Mouse (Mus musculus): ENCODE measurements at regions not wholly inside any gene's neighbourhood (a gene's known extent, or its start where the extent isn't known, plus 50 kb on each side); places are given as distances from the start of the nearest gene placed in this dataset.
"Not testable (repeated sequence)": the region's sequence is repeated elsewhere in the genome, so short reads cannot be mapped to it uniquely, and the experiment has no call there.

DNA sequence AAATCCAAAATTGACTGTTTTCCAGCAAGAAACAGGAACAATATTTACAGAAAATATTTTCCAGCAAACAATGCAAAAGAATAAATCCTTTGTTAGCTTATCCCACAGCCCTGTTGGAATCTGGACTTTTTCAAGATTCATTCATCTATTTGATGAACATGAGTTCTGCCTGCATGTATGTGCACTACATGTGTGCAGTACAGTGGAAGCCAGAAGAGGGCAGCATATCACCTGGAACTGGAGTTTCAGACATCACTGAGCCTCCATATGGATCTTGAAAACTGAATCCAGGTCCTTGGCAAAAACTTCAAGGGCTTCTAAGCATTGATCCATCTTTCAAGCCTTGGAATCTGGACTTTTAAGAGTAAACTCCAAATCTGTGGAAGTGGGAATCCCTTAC is 286.9 kb upstream of the Irx1 start:
- Histone ChIP-seq H3K4me3 (ENCODE audit: insufficient read depth in 1 of 2, low read depth in 1 of 2, low read length in 2 of 2, poor library complexity in 1 of 2, severe bottlenecking in 1 of 2) (no peak overlapping the region), H3K36me3 (ENCODE audit: control insufficient read depth, insufficient read depth, low read length, poor library complexity, severe bottlenecking) (no peaks in the 10 kb centered on the region; the same call in 1 of the 2 replicates), H3K9ac (ENCODE audit: insufficient read depth, low read depth, low read length, poor library complexity, severe bottlenecking) (no peak overlapping the region), H3K4me1 (ENCODE audit: control insufficient read depth in 2 of 2, insufficient read depth in 2 of 2, low read length in 2 of 2, poor library complexity in 1 of 2) (peaks cover 2 to 9% of the 10 kb centered on the region in 2 experiments; a peak in 3 of 4 replicates), H3K27ac (ENCODE audit: insufficient read depth, low read depth, low read length, poor library complexity, severe bottlenecking) (no peak overlapping the region), H3K9me3 (ENCODE audit: control insufficient read depth, insufficient read depth, low read depth, low read length) (no peaks in the 10 kb centered on the region)
- in situ Hi-C loops (cut with MboI; ENCODE audit: low sequenced_read_pairs in 2 of 2, unreplicated experiment in 2 of 2) = no loop called here
- DNase-seq (ENCODE audit: low read depth, low spot score) = peak; percentile 22
- TF ChIP-seq MAFK (IDR thresholded peaks at IDR 0.05; ENCODE audit: insufficient read depth, low read depth, low read length) = no peak
- TF ChIP-seq CHD2 (IDR thresholded peaks at IDR 0.05; ENCODE audit: low read depth, low read length) = no peak
- TF ChIP-seq HCFC1 (IDR thresholded peaks at IDR 0.05; ENCODE audit: borderline replicate concordance, insufficient read depth, low read length) = no peak
- peak; percentile 49; the same call in 1 of the 2 replicates for TF ChIP-seq ZC3H11A (IDR thresholded peaks at IDR 0.05; ENCODE audit: borderline replicate concordance, low read depth, low read length)
- no peak for TF ChIP-seq ZNF384 (IDR thresholded peaks at IDR 0.05; ENCODE audit: low read depth, low read length)

DNA sequence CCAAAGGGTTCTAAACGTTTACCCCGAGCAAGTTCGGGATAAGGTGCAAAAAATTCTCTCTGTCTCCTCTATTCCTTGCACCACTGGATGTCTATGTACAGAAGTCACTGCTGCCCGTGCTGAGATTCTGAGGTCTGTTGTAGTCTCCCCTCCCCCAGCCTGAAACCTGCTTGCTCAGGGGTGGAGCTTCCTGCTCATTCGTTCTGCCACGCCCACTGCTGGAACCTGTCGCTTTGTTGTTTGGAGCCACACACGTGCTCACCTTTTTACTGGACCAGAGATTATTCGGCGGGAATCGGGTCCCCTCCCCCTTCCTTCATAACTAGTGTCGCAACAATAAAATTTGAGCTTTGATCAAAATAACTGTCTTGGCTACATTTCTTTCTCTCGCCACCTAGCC is 289.7 kb upstream of the Irx1 start:
- H3K36me3 ChIP-seq (ENCODE audit: control insufficient read depth, insufficient read depth, low read length, poor library complexity, severe bottlenecking); H3K9ac ChIP-seq (ENCODE audit: insufficient read depth, low read depth, low read length, poor library complexity, severe bottlenecking); in situ Hi-C loops (cut with MboI; ENCODE audit: low sequenced_read_pairs in 2 of 2, unreplicated experiment in 2 of 2); H3K9me3 ChIP-seq (ENCODE audit: control insufficient read depth, insufficient read depth, low read depth, low read length); H3K4me3 ChIP-seq (ENCODE audit: insufficient read depth in 1 of 2, low read depth in 1 of 2, low read length in 2 of 2, poor library complexity in 1 of 2, severe bottlenecking in 1 of 2); H3K4me1 ChIP-seq (ENCODE audit: control insufficient read depth in 2 of 2, insufficient read depth in 2 of 2, low read length in 2 of 2, poor library complexity in 1 of 2); H3K27ac ChIP-seq (ENCODE audit: insufficient read depth, low read depth, low read length, poor library complexity, severe bottlenecking): not testable (repeated sequence)
- DNase-seq (ENCODE audit: low read depth, low spot score) = peak; percentile 46

DNA sequence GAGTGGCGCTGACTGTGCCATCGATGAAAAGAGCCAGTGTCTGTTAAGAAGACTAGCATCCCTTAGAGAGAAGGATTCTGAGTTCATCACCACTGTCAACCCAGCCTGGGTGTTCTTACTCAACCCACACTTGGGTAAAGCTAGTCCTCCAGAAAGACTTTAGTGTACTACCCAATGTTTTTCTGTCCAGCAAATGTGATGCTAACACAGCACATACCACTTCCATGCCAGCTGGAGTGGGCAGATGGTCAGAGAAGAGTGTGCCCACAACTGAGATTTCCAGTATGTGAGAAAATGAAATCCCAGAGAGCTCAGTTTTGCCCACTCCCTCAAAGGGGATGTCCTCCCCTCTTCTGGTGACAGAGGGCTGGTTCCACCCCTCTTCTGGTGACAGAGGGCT is 295.3 kb upstream of the Irx1 start:
- no peak overlapping the region for H3K4me3 ChIP-seq (ENCODE audit: insufficient read depth in 1 of 2, low read depth in 1 of 2, low read length in 2 of 2, poor library complexity in 1 of 2, severe bottlenecking in 1 of 2)
- no peak overlapping the region for H3K27ac ChIP-seq (ENCODE audit: insufficient read depth, low read depth, low read length, poor library complexity, severe bottlenecking)
- no peak for DNase-seq (ENCODE audit: low read depth, low spot score)
- H3K4me1 ChIP-seq (ENCODE audit: control insufficient read depth in 2 of 2, insufficient read depth in 2 of 2, low read length in 2 of 2, poor library complexity in 1 of 2) = peaks cover 0 to 5% of the 10 kb centered on the region in 2 experiments; a peak in 2 of 4 replicates
- no peaks in the 10 kb centered on the region for H3K9me3 ChIP-seq (ENCODE audit: control insufficient read depth, insufficient read depth, low read depth, low read length)
- H3K36me3 ChIP-seq (ENCODE audit: control insufficient read depth, insufficient read depth, low read length, poor library complexity, severe bottlenecking) = no peaks in the 10 kb centered on the region
- H3K9ac ChIP-seq (ENCODE audit: insufficient read depth, low read depth, low read length, poor library complexity, severe bottlenecking) = no peak overlapping the region
- in situ Hi-C loops (cut with MboI; ENCODE audit: low sequenced_read_pairs in 2 of 2, unreplicated experiment in 2 of 2) = no loop called here
- no peak for TF ChIP-seq MAFK (IDR thresholded peaks at IDR 0.05; ENCODE audit: insufficient read depth, low read depth, low read length)
- TF ChIP-seq HCFC1 (IDR thresholded peaks at IDR 0.05; ENCODE audit: borderline replicate concordance, insufficient read depth, low read length) = no peak
- TF ChIP-seq ZC3H11A (IDR thresholded peaks at IDR 0.05; ENCODE audit: borderline replicate concordance, low read depth, low read length) = no peak
- no peak for TF ChIP-seq CHD2 (IDR thresholded peaks at IDR 0.05; ENCODE audit: low read depth, low read length)
- no peak for TF ChIP-seq ZNF384 (IDR thresholded peaks at IDR 0.05; ENCODE audit: low read depth, low read length)

DNA sequence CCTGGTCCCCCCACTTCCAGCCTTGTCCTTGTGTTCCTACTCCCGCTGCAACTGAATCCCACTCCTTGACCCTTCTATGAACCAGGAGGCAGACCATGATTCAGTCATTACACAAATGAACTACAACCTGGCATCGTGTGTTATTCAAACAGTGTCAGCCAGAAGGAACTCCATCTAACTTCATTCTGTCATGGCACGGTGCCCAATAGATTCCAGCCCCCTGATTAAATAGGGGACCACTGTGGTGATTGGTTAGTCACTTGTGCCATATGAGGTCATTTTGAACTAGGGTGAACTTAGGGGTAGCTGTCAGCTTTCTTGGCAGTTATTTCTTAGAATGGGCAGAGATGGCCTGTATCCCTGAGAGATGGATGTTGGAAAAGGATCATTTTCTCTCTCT is 300.9 kb upstream of the Irx1 start:
- Histone ChIP-seq H3K9ac (ENCODE audit: insufficient read depth, low read depth, low read length, poor library complexity, severe bottlenecking) (no peak overlapping the region), H3K9me3 (ENCODE audit: control insufficient read depth, insufficient read depth, low read depth, low read length) (no peaks in the 10 kb centered on the region), H3K27ac (ENCODE audit: insufficient read depth, low read depth, low read length, poor library complexity, severe bottlenecking) (no peak overlapping the region), H3K4me1 (ENCODE audit: control insufficient read depth in 2 of 2, insufficient read depth in 2 of 2, low read length in 2 of 2, poor library complexity in 1 of 2) (no peaks in the 10 kb centered on the region), H3K36me3 (ENCODE audit: control insufficient read depth, insufficient read depth, low read length, poor library complexity, severe bottlenecking) (no peaks in the 10 kb centered on the region), H3K4me3 (ENCODE audit: insufficient read depth in 1 of 2, low read depth in 1 of 2, low read length in 2 of 2, poor library complexity in 1 of 2, severe bottlenecking in 1 of 2) (no peak overlapping the region)
- in situ Hi-C loops (cut with MboI; ENCODE audit: low sequenced_read_pairs in 2 of 2, unreplicated experiment in 2 of 2) = no loop called here
- TF ChIP-seq ZC3H11A (IDR thresholded peaks at IDR 0.05; ENCODE audit: borderline replicate concordance, low read depth, low read length) (no peak), MAFK (IDR thresholded peaks at IDR 0.05; ENCODE audit: insufficient read depth, low read depth, low read length) (no peak), CHD2 (IDR thresholded peaks at IDR 0.05; ENCODE audit: low read depth, low read length) (no peak), HCFC1 (IDR thresholded peaks at IDR 0.05; ENCODE audit: borderline replicate concordance, insufficient read depth, low read length) (no peak), ZNF384 (IDR thresholded peaks at IDR 0.05; ENCODE audit: low read depth, low read length) (no peak)
- DNase-seq (ENCODE audit: low read depth, low spot score) = no peak

DNA sequence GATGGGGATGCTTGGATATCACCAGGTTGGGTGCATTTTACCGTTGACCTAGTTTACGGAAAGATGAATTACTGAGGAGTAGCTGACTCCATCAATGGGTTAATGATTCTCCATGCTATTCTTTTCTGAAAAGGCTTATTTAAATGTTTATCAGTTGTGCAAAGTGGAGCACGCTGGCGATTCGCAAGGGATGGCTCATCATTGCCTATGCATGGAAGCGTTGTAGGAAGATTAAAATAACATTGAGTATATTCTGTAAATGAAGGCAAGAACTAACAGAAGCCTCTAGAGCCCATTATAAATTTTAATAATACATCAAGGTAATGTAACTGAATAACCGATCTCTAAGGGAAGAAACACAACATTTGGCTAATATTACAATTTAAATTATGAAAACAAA is 301.6 kb upstream of the Irx1 start:
- no peaks in the 10 kb centered on the region for H3K4me1 ChIP-seq (ENCODE audit: control insufficient read depth in 2 of 2, insufficient read depth in 2 of 2, low read length in 2 of 2, poor library complexity in 1 of 2)
- no peaks in the 10 kb centered on the region for H3K9me3 ChIP-seq (ENCODE audit: control insufficient read depth, insufficient read depth, low read depth, low read length)
- H3K4me3 ChIP-seq (ENCODE audit: insufficient read depth in 1 of 2, low read depth in 1 of 2, low read length in 2 of 2, poor library complexity in 1 of 2, severe bottlenecking in 1 of 2) = no peak overlapping the region
- no peak overlapping the region for H3K9ac ChIP-seq (ENCODE audit: insufficient read depth, low read depth, low read length, poor library complexity, severe bottlenecking)
- H3K27ac ChIP-seq (ENCODE audit: insufficient read depth, low read depth, low read length, poor library complexity, severe bottlenecking) = no peak overlapping the region
- in situ Hi-C loops (cut with MboI; ENCODE audit: low sequenced_read_pairs in 2 of 2, unreplicated experiment in 2 of 2) = no loop called here
- no peak for DNase-seq (ENCODE audit: low read depth, low spot score)
- no peaks in the 10 kb centered on the region for H3K36me3 ChIP-seq (ENCODE audit: control insufficient read depth, insufficient read depth, low read length, poor library complexity, severe bottlenecking)
- no peak for TF ChIP-seq HCFC1 (IDR thresholded peaks at IDR 0.05; ENCODE audit: borderline replicate concordance, insufficient read depth, low read length)
- TF ChIP-seq ZNF384 (IDR thresholded peaks at IDR 0.05; ENCODE audit: low read depth, low read length) = no peak
- TF ChIP-seq MAFK (IDR thresholded peaks at IDR 0.05; ENCODE audit: insufficient read depth, low read depth, low read length) = no peak
- TF ChIP-seq CHD2 (IDR thresholded peaks at IDR 0.05; ENCODE audit: low read depth, low read length) = no peak
- no peak for TF ChIP-seq ZC3H11A (IDR thresholded peaks at IDR 0.05; ENCODE audit: borderline replicate concordance, low read depth, low read length)

All from ES-E14 (cell line).